Mouse (Mus musculus) megakaryocyte progenitor cell, adult 5-6 weeks (primary cell): ENCODE measurements at regions not wholly inside any gene's neighbourhood (a gene's known extent, or its start where the extent isn't known, plus 50 kb on each side); places are given as distances from the start of the nearest gene placed in this dataset.

Experiments used
- ATAC-seq: replicated peaks from 2 replicates; pipeline ENCODE4 v1.8.0; 2016; ENCODE audit warnings: mild to moderate bottlenecking, moderate TSS enrichment, inconsistent platforms; ENCODE audit not compliant: poor library complexity

GRCm38 (mm10) chr1:73460598-73460997, 444.9 kb upstream of the Tnp1 start:
- no peak for ATAC-seq

- ATAC-seq, result no peak
Measured at GRCm38 (mm10) chr1:73459754-73460534, 444.2 kb upstream of the Tnp1 start.

- no peak for ATAC-seq
Measured at GRCm38 (mm10) chr1:73457261-73457660, 441.6 kb upstream of the Tnp1 start.

GRCm38 (mm10) chr1:73456359-73457062, 440.8 kb upstream of the Tnp1 start:
- ATAC-seq, result no peak

- no peak for ATAC-seq
Measured at GRCm38 (mm10) chr1:73444216-73444890, 428.6 kb upstream of the Tnp1 start.

GRCm38 (mm10) chr1:73438385-73438784, 422.7 kb upstream of the Tnp1 start:
- ATAC-seq, result no peak

GRCm38 (mm10) chr1:73428101-73428500, 412.4 kb upstream of the Tnp1 start:
- ATAC-seq, result no peak

- ATAC-seq, result no peak
Measured at GRCm38 (mm10) chr1:73425049-73425448, 409.3 kb upstream of the Tnp1 start.

- no peak for ATAC-seq
Measured at GRCm38 (mm10) chr1:73418196-73418595, 402.5 kb upstream of the Tnp1 start.

GRCm38 (mm10) chr1:73411452-73411851, 395.7 kb upstream of the Tnp1 start:
- no peak for ATAC-seq

GRCm38 (mm10) chr1:73399178-73399577, 383.5 kb upstream of the Tnp1 start:
- no peak for ATAC-seq

- no peak for ATAC-seq
Measured at GRCm38 (mm10) chr1:73395034-73395433, 379.3 kb upstream of the Tnp1 start.

GRCm38 (mm10) chr1:73394466-73394865, 378.8 kb upstream of the Tnp1 start:
- no peak for ATAC-seq

- ATAC-seq, result no peak
Measured at GRCm38 (mm10) chr1:73392077-73392476, 376.4 kb upstream of the Tnp1 start.

GRCm38 (mm10) chr1:73389976-73390375, 374.3 kb upstream of the Tnp1 start:
- ATAC-seq, result no peak

- ATAC-seq, result no peak
Measured at GRCm38 (mm10) chr1:73389174-73389573, 373.5 kb upstream of the Tnp1 start.

GRCm38 (mm10) chr1:73381578-73381977, 365.9 kb upstream of the Tnp1 start:
- ATAC-seq, result no peak

- ATAC-seq, result no peak
Measured at GRCm38 (mm10) chr1:73374531-73375375, 359.0 kb upstream of the Tnp1 start.

GRCm38 (mm10) chr1:73368222-73368621, 352.5 kb upstream of the Tnp1 start:
- ATAC-seq, result no peak

- ATAC-seq, result no peak
Measured at GRCm38 (mm10) chr1:73365842-73366241, 350.1 kb upstream of the Tnp1 start.

GRCm38 (mm10) chr1:73364300-73364683, 348.6 kb upstream of the Tnp1 start:
- no peak for ATAC-seq
